Mouse (Mus musculus): ENCODE results near the gene Ms4a5. TPM values are rescaled to one million over a fixed set of nuclear protein-coding genes. Genes with fewer than 3 reads are reported as not detected.
"Not testable (repeated sequence)": the region's sequence is repeated elsewhere in the genome, so short reads cannot be mapped to it uniquely, and the experiment has no call there.

Gene Ms4a5
- polyA plus RNA-seq (2014; fragmentation: Nextera tagmentation; extraction: Ambion mirVana) = not detected in 2 replicates

DNA sequence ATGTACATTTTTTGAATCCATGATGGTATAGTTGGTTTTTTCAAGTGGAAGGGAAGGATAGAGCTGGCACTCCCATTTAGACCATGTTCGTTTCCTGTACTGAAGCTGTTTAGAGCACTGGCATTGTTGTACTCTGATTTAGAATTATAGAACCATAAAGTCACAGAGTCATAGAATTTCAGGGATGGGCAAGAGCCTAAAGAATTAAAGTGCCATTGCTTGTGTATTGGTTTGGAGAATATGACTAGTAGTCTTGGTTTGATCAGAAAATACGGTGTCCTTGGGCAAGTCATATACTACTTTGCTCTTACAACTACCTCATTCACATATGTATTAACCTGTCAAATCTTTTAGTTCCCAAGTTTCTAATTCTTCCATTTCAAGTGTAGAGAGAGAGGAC lies at the start of gene Ms4a5:
Gene Ms4a5, minus strand, starts transcription at position 101 of the 400 bp plus-strand sequence.
- H3K4me2 ChIP-seq = no peak within 1 kb of the TSS
- H3K27me3 ChIP-seq (ENCODE audit: control insufficient read depth, insufficient read depth, low read length) = no peaks in the 10 kb centered on the region
- 78% methylated on average over 2 of the region's 2 CpGs for WGBS (ENCODE audit: insufficient replicate concordance)
- no peaks in the 10 kb centered on the region for H3K36me3 ChIP-seq (ENCODE audit: control insufficient read depth, insufficient read depth, low read length)
- ATAC-seq (replicated peaks; ENCODE audit: insufficient number of reproducible peaks, low FRiP score, low TSS enrichment) = no peak
- H3K4me3 ChIP-seq (ENCODE audit: low read depth, low read length) = no peak within 1 kb of the TSS
- no peaks in the 10 kb centered on the region for H3K4me1 ChIP-seq (ENCODE audit: control insufficient read depth, insufficient read depth, low read length)
- no peak within 1 kb of the TSS for H3K27ac ChIP-seq (ENCODE audit: low read depth, low read length)
- H3K9me3 ChIP-seq (replicated peaks; ENCODE audit: control insufficient read depth, low read length) = no peaks in the 10 kb centered on the region
- no peak within 1 kb of the TSS for H3K9ac ChIP-seq (ENCODE audit: low read depth, low read length)

DNA sequence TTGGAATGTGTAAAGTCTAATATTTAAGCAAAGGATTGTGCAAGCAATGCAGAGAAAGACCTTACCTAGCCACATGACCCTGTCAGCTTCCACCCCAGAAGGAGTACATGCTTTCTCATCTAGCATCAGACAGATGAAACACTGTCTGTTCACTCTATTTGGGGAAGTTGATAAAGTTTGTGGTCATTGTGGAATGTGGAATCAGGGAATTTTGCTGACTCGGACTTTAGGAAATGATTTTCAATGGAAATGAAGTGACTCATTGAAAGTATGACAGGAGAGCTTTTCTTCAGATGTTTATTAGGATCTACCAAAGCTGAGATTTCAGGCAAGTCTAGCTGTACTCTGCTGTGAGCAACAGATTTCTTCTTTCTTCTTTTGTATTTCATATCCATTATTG lies 37.5 kb upstream of the Ms4a5 start:
- WGBS (ENCODE audit: insufficient replicate concordance) = 73% methylated on average over 1 of the region's 1 CpGs
- H3K4me1 ChIP-seq (ENCODE audit: control insufficient read depth, insufficient read depth, low read length) = no peaks in the 10 kb centered on the region
- ATAC-seq (replicated peaks; ENCODE audit: insufficient number of reproducible peaks, low FRiP score, low TSS enrichment) = no peak
- H3K27me3 ChIP-seq (ENCODE audit: control insufficient read depth, insufficient read depth, low read length) = no peaks in the 10 kb centered on the region
- H3K9me3 ChIP-seq (replicated peaks; ENCODE audit: control insufficient read depth, low read length) = no peaks in the 10 kb centered on the region
- H3K9ac ChIP-seq (ENCODE audit: low read depth, low read length) = no peak overlapping the region
- no peaks in the 10 kb centered on the region for H3K36me3 ChIP-seq (ENCODE audit: control insufficient read depth, insufficient read depth, low read length)
- H3K4me2 ChIP-seq = no peak overlapping the region
- H3K4me3 ChIP-seq (ENCODE audit: low read depth, low read length) = no peak overlapping the region
- no peak overlapping the region for H3K27ac ChIP-seq (ENCODE audit: low read depth, low read length)

DNA sequence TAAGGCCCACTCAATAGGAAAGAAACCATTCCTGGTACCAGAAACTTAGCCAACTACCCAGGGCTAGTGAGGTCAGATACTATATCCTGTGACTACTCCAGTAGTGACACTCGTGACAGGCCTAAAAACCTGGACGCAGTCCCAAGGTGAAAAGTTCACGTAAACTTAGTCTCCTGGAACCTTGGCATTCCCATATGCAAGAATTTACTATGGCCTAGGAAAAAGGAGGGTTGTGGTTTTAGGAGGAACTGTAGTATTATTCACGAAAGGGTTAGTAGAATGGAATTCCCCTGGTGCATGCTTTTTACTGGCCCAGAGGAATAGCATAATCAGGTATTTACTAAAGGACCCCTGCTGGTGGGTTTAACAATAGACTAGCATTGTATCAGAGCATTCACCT lies 33.1 kb upstream of the Ms4a5 start:
- H3K4me3 ChIP-seq (ENCODE audit: low read depth, low read length) = no peak overlapping the region
- no peaks in the 10 kb centered on the region for H3K9me3 ChIP-seq (replicated peaks; ENCODE audit: control insufficient read depth, low read length)
- no peaks in the 10 kb centered on the region for H3K27me3 ChIP-seq (ENCODE audit: control insufficient read depth, insufficient read depth, low read length)
- ATAC-seq (replicated peaks; ENCODE audit: insufficient number of reproducible peaks, low FRiP score, low TSS enrichment) = no peak
- no peak overlapping the region for H3K27ac ChIP-seq (ENCODE audit: low read depth, low read length)
- H3K9ac ChIP-seq (ENCODE audit: low read depth, low read length) = no peak overlapping the region
- no peaks in the 10 kb centered on the region for H3K36me3 ChIP-seq (ENCODE audit: control insufficient read depth, insufficient read depth, low read length)
- WGBS (ENCODE audit: insufficient replicate concordance) = 79% methylated on average over 4 of the region's 4 CpGs
- H3K4me2 ChIP-seq = no peak overlapping the region
- no peaks in the 10 kb centered on the region for H3K4me1 ChIP-seq (ENCODE audit: control insufficient read depth, insufficient read depth, low read length)

DNA sequence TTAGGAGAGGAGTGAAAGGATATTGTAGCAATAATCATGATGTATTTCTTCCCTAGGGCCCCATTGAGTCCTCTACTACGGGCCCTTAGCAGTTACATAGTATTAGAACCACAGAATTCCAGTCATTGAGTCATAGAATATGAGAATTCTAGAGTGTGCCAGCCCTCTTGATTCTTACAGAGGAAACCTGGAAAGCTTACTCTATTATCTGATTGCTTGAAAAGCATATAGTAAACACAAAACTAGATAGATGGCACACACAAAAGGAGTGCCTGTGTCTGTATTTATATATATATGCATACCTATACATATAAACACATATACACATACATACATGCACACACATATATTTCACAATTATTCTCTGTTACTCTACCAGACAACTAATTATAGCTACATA lies 30.7 kb upstream of the Ms4a5 start, which contains the start of gene Ms4a14:
Gene Ms4a14, minus strand, starts transcription at position 101 of the 400 bp plus-strand sequence.
- WGBS (ENCODE audit: insufficient replicate concordance) = 67% methylated on average over 1 of the region's 1 CpGs

DNA sequence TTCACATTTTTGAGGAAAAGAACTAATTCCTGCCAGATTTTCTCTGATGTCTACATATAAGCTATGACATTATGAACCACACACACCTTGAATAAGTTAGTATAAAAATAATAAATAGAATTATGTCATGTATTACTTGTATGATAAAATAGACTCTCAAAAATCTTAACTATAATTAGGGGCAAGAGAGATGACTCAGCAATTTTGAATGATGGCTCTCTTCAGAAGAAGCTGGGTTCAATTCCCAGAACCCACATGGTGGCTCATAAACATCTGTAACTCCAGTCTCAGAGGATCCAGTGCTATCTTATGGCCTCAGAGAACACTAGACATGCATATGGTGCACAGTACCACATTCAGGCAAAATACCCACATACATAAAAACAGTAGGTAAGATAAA lies 25.2 kb upstream of the Ms4a5 start:
- no peak overlapping the region for H3K9ac ChIP-seq (ENCODE audit: low read depth, low read length)
- H3K4me1 ChIP-seq (ENCODE audit: control insufficient read depth, insufficient read depth, low read length) = no peaks in the 10 kb centered on the region
- H3K27ac ChIP-seq (ENCODE audit: low read depth, low read length) = no peak overlapping the region
- H3K4me2 ChIP-seq = no peak overlapping the region
- no peaks in the 10 kb centered on the region for H3K36me3 ChIP-seq (ENCODE audit: control insufficient read depth, insufficient read depth, low read length)
- ATAC-seq (replicated peaks; ENCODE audit: insufficient number of reproducible peaks, low FRiP score, low TSS enrichment) = no peak
- H3K9me3 ChIP-seq (replicated peaks; ENCODE audit: control insufficient read depth, low read length) = no peaks in the 10 kb centered on the region
- no peak overlapping the region for H3K4me3 ChIP-seq (ENCODE audit: low read depth, low read length)
- no peaks in the 10 kb centered on the region for H3K27me3 ChIP-seq (ENCODE audit: control insufficient read depth, insufficient read depth, low read length)

More for the DNA sequence above, 30.7 kb upstream of the Ms4a5 start, which contains the start of gene Ms4a14:
- H3K27ac ChIP-seq (ENCODE audit: low read depth, low read length) = no peak within 1 kb of the TSS
- ATAC-seq (replicated peaks; ENCODE audit: insufficient number of reproducible peaks, low FRiP score, low TSS enrichment) = no peak
- H3K36me3 ChIP-seq (ENCODE audit: control insufficient read depth, insufficient read depth, low read length) = no peaks in the 10 kb centered on the region
- no peaks in the 10 kb centered on the region for H3K27me3 ChIP-seq (ENCODE audit: control insufficient read depth, insufficient read depth, low read length)
- H3K9ac ChIP-seq (ENCODE audit: low read depth, low read length) = no peak within 1 kb of the TSS
- H3K4me2 ChIP-seq = no peak within 1 kb of the TSS
- H3K4me3 ChIP-seq (ENCODE audit: low read depth, low read length) = no peak within 1 kb of the TSS
- no peaks in the 10 kb centered on the region for H3K4me1 ChIP-seq (ENCODE audit: control insufficient read depth, insufficient read depth, low read length)
- H3K9me3 ChIP-seq (replicated peaks; ENCODE audit: control insufficient read depth, low read length) = no peaks in the 10 kb centered on the region

DNA sequence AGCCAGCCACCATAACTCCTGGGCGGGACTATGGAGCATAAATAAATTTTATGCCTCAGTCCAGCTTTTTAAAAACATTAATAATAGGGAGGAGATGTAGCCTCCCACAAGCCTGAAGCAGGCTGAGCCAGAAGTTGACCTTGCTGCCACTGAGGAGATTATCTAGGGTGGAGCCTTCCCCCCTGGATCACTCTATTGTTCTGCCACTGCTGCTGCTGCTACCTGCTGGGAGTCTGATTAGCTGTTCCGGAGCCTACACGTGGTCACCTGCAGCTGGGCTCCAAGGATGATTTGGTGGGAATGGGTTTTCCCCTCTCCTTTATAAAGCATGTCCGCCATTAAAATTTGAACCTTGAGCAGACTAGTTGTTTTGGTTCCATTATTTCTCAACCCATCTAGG lies 15.9 kb upstream of the Ms4a5 start:
- H3K4me2 ChIP-seq; H3K4me1 ChIP-seq (ENCODE audit: control insufficient read depth, insufficient read depth, low read length); H3K4me3 ChIP-seq (ENCODE audit: low read depth, low read length); H3K9ac ChIP-seq (ENCODE audit: low read depth, low read length); H3K27ac ChIP-seq (ENCODE audit: low read depth, low read length); H3K27me3 ChIP-seq (ENCODE audit: control insufficient read depth, insufficient read depth, low read length); ATAC-seq (replicated peaks; ENCODE audit: insufficient number of reproducible peaks, low FRiP score, low TSS enrichment); H3K36me3 ChIP-seq (ENCODE audit: control insufficient read depth, insufficient read depth, low read length); H3K9me3 ChIP-seq (replicated peaks; ENCODE audit: control insufficient read depth, low read length): not testable (repeated sequence)
- WGBS (ENCODE audit: insufficient replicate concordance) = 51% methylated on average over 4 of the region's 4 CpGs

DNA sequence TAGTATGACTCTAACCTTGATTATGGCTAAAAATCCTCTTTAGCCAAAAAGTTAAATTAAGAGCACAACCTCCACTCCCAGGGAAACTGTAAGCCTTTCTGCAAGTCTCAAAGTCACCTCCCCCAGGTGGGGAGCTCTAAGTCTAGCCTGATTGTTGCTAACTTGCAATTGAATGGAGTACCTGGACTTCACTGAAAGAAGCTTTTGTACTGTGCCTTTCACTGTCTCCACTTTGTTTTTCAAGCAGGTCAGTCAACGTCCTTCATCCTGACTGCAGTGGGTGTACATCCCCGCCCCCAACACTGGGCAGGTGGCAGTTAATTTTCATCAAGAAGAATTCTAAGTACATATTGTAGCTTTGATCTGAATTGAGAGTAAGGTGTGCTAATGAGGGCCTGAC lies 15.3 kb upstream of the Ms4a5 start:
- 57% methylated on average over 2 of the region's 2 CpGs for WGBS (ENCODE audit: insufficient replicate concordance)
- H3K4me3 ChIP-seq (ENCODE audit: low read depth, low read length) = no peak overlapping the region
- no peaks in the 10 kb centered on the region for H3K27me3 ChIP-seq (ENCODE audit: control insufficient read depth, insufficient read depth, low read length)
- H3K36me3 ChIP-seq (ENCODE audit: control insufficient read depth, insufficient read depth, low read length) = no peaks in the 10 kb centered on the region
- no peak overlapping the region for H3K4me2 ChIP-seq
- no peak for ATAC-seq (replicated peaks; ENCODE audit: insufficient number of reproducible peaks, low FRiP score, low TSS enrichment)
- no peaks in the 10 kb centered on the region for H3K4me1 ChIP-seq (ENCODE audit: control insufficient read depth, insufficient read depth, low read length)
- H3K9me3 ChIP-seq (replicated peaks; ENCODE audit: control insufficient read depth, low read length) = no peaks in the 10 kb centered on the region
- H3K27ac ChIP-seq (ENCODE audit: low read depth, low read length) = no peak overlapping the region
- no peak overlapping the region for H3K9ac ChIP-seq (ENCODE audit: low read depth, low read length)

DNA sequence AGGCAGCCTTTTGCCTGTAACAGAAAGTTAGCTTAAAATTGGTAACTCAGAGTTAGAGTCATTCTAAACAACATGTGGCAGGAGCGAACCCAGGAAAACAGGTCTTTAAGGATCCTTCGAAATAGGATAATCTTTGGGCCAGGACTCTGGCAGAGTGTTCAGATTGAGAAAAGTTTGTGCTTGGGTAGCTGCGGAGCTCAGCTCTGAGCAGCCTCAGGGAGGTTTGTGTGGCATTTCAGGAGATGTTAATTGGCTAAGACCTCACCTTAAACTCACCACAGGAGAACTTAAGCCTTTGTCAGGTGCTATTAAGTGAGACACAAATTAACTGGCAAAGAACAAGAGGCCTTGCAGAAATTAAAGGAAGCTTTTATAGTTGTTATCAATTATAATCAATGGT lies 9.9 kb upstream of the Ms4a5 start:
- H3K4me2 ChIP-seq = peak overlapping the region; percentile 62
- ATAC-seq (replicated peaks; ENCODE audit: insufficient number of reproducible peaks, low FRiP score, low TSS enrichment); H3K9ac ChIP-seq (ENCODE audit: low read depth, low read length); H3K27me3 ChIP-seq (ENCODE audit: control insufficient read depth, insufficient read depth, low read length); H3K4me1 ChIP-seq (ENCODE audit: control insufficient read depth, insufficient read depth, low read length); H3K9me3 ChIP-seq (replicated peaks; ENCODE audit: control insufficient read depth, low read length); H3K36me3 ChIP-seq (ENCODE audit: control insufficient read depth, insufficient read depth, low read length); H3K27ac ChIP-seq (ENCODE audit: low read depth, low read length): not testable (repeated sequence)
- peak overlapping the region; percentile 46 for H3K4me3 ChIP-seq (ENCODE audit: low read depth, low read length)
- 10% methylated on average over 3 of the region's 3 CpGs for WGBS (ENCODE audit: insufficient replicate concordance)

DNA sequence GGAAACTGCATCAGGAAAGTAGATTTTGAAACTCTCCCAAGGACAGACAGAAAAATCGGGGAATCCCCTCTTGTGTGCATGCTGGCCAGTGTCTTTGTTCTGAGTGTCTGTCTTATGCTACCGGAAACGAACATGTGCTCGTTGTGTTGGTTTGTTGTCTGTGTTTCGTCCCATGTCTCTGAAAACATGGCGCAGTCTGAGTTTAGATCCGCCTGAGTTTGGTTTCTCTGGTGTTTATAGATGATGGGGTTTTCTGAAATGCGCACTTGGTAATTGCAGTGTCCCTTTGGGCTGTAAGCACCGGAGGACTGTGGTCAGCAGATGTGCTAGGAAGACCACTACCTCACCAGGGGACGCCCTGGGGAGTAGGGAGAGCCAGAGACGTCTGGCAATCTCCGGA lies 9.3 kb upstream of the Ms4a5 start:
- Histone ChIP-seq H3K27me3 (ENCODE audit: control insufficient read depth, insufficient read depth, low read length) (no peaks in the 10 kb centered on the region), H3K4me3 (ENCODE audit: low read depth, low read length) (peak overlapping the region; percentile 46), H3K4me2 (peak overlapping the region; percentile 62), H3K9ac (ENCODE audit: low read depth, low read length) (peak overlapping the region; percentile 71), H3K9me3 (replicated peaks; ENCODE audit: control insufficient read depth, low read length) (no peaks in the 10 kb centered on the region), H3K36me3 (ENCODE audit: control insufficient read depth, insufficient read depth, low read length) (no peaks in the 10 kb centered on the region), H3K27ac (ENCODE audit: low read depth, low read length) (no peak overlapping the region), H3K4me1 (ENCODE audit: control insufficient read depth, insufficient read depth, low read length) (no peaks in the 10 kb centered on the region)
- ATAC-seq (replicated peaks; ENCODE audit: insufficient number of reproducible peaks, low FRiP score, low TSS enrichment) = no peak
- WGBS (ENCODE audit: insufficient replicate concordance) = 4% methylated on average over 12 of the region's 12 CpGs
